Mouse (Mus musculus): ENCODE measurements around the gene Cfap74. TPM values are rescaled to one million over a fixed set of nuclear protein-coding genes. Genes with fewer than 3 reads are reported as not detected.

Gene Cfap74
- total RNA-seq, 2 experiments from 2014 or later, result 0.15 to 0.38 TPM

DNA sequence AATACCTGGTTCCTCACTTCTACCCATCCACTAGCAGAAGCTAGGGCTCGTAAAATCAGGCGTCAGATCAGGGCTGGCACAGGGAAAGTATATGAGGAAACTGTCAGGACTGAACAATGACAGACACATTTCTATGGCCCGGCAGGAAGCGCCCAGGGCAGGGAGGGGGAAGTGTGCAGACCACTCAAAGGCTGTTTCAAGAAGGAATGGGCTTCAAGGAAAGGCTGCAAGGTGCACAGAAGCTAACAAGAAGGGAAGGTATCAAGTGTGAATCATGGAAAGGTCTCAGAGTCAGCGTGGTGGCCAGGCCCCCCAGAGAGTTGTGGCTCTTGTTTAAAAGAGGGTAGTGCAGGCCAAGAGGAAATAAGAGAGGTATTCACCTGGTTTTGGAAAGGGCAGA is 81.5 kb downstream of the Cfap74 start:
- no peak for DNase-seq
- intact Hi-C loops (cut with DNase I), result loop anchor here (2.0 kb wide), 1 partner anchor 72 kb away; the partner anchor contains the start of gene Nadk

DNA sequence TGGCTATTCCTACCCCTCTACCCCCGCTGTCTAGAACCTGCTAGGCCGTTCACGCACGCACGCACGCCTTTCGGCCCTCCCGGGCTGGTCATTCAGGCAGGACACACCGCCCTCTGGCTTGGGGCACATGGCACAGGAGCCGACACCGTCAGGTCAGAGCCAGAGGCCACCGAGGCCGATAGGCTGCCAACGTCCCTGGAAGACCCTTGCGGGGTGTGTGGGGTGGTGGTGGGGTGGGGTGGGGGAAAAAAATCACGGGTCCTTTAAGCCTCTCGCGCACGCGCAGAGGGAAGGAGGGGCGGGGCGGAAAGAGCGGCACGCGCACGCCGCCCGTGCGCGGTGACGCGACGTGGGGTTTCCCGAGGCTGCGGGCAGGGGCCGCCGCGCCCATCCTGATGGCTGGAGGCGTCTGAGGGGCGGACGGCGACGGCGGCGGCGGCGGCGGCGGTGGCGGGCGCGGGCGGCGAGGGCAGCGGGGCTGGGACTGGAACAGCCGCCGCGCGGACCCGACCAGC is 82.1 kb downstream of the Cfap74 start, which contains the start of gene Gnb1:
Gnb1 (plus strand) TSS at position 372 of the 515 bp plus-strand sequence.
- intact Hi-C loops (cut with DNase I), result loop anchor here (2.0 kb wide), 1 partner anchor 72 kb away; the partner anchor contains the start of gene Nadk
- DNase-seq, result peak; percentile 92 to 96

DNA sequence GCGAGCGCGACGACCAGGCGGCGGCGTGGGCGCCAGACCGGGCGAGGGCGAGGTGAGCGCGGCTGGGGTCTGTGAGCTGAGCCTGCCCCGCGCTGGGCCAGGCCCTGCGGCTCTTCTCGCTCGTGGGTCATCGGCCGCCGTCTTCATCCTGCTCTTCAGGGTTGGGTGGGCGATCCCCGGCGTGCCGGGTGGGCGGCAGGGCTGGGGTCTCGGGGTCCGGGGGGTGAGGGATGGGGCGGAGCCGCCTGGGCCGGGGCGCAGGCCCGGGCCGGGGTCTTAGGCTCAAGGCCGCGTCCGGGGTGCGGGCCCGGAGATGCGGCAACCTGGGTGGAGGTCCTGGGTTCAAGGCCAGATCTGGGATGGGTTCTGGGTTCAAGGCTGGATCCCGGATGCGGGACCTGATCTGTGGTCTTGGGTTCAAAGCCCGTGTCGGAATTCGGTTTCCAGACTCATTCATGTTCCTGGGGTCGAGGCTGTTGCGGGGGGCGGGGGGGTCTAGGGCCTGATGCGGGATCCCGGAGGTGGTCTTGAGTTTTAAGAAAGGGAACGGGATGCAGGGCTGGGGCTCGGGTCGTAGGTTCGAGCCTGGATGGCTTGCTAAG is 82.6 kb downstream of the Cfap74 start:
- DNase-seq, result peak in 1 of 2 experiments; percentile 16
- intact Hi-C loops (cut with DNase I), result loop anchor here (2.0 kb wide), 1 partner anchor 71 kb away; the partner anchor contains the start of gene Nadk

GRCm38 (mm10) chr4:155492131-155492633 is 83.2 kb downstream of the Cfap74 start:
- peak in 1 of 2 experiments; percentile 39 for DNase-seq
- intact Hi-C loops (cut with DNase I), result no loop called here

- intact Hi-C loops (cut with DNase I), result no loop called here
- DNase-seq, result no peak
These were observed 85.9 kb downstream of the Cfap74 start for GRCm38 (mm10) chr4:155494891-155495290.

DNA sequence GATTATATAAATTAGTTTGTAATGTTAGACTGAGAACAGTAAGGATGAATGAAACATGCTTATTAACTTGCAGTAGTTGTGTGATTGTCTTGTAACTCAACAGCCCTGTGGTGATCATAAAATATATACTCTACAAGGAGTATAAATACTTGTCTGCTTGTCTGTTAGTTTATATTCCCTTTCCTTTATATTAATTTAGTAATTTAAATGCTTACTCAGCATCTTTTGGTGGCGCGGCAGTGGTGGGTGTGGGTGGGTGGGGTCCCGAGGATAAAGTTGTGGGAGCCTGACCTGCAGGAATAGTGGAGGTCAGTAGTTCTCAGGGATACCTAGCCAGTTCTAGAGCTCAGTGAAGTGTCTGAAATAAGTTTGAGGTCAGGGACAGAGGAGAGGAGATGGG is 89.0 kb downstream of the Cfap74 start:
- intact Hi-C loops (cut with DNase I), result no loop called here
- DNase-seq, result no peak

DNA sequence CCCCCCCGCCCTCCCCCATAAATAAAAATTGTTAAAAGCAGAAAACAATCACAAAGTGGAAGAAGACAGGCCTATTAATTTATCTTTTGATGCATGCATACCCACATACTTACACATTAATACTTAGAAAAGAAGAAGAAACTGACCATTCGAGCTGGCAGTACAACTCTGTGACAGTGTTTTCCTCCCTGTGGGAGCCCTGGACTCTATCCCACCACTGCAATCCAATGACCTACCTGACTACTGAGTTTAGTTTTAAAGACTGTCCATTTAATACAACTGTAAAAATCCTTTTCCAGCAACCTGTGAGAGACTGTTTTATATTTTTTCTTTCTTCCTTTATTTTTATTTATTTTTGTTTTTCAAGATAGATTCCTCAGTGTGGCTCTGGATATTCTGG is 92.1 kb downstream of the Cfap74 start:
- intact Hi-C loops (cut with DNase I), result loop anchor here (5.0 kb wide), 1 partner anchor 46 kb away; no protein-coding TSS in a partner anchor
- DNase-seq, result no peak

DNA sequence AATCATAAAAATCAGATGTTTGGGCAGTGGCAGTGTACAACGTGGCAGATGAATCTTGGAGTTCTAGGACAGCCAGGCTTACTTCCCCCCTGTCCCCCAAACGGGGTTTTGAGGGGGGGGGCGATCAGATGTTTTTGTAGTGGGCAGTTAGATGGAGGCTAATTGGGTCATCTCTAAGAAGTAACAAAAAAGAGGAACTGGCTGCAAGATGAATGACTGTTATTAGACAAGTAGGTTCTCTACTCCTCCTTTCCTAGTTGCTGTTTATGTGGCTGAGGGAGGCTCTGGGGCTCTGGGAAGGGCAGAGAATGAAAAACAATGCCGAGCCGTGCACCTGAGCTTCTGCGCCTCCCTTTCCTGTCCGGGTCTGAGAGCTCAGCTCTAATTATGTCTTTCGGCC is 96.1 kb downstream of the Cfap74 start:
- DNase-seq, result no peak
- intact Hi-C loops (cut with DNase I), result no loop called here

GRCm38 (mm10) chr4:155505671-155506295 is 96.8 kb downstream of the Cfap74 start:
- no peak for DNase-seq
- intact Hi-C loops (cut with DNase I), result no loop called here

DNA sequence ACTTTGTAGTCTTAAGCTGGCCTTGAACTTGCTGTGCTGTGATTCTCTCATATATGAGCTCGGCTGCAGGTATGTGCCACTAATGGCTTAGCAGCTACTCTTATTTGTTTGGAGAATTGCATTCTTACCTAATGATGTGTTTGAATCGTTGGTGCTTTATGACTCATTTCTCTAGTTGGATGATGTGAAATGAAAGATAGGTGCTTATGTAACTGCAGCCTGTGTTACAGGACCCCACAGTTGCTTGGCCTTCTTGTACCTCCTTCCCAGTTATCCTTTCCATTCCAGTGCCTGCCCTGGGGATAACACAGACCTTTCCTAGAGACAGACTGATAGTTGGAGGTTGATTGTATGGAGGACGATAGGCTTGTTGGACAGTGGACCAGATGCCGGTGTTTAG is 99.6 kb downstream of the Cfap74 start:
- intact Hi-C loops (cut with DNase I), result no loop called here
- DNase-seq, result no peak

- no peak for DNase-seq
- intact Hi-C loops (cut with DNase I), result no loop called here
These were observed 102.0 kb downstream of the Cfap74 start for GRCm38 (mm10) chr4:155510981-155511380.

DNA sequence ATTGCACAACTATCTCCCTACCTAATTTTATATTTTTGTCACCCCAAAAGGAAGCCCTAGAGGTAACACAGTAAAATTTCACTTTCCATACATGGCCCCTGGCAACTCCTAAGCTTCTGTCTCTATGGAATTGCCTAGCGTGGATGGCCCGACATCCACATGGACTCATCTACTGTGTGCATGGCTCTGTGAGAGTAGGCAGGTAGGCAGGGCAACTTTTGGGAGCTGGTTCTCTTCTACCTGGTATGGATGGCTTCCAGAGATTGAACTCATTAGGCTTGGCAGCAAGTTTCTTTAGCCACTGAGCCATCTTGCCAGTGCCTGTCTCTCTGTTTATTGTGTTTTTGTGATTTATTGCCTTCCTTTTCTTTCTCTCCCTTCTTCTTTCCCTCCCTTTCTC is 105.8 kb downstream of the Cfap74 start:
- intact Hi-C loops (cut with DNase I), result no loop called here
- no peak for DNase-seq

Other genes starting within 250 kb of the Cfap74 start
- gene Ski, start 186.6 kb upstream of the Cfap74 start, total RNA-seq (2021), result 10 to 100 TPM; 28.7 to 30.2 TPM
- 1 to 10 TPM; 3.1 to 4.7 TPM for gene Faap20, start 159.4 kb upstream of the Cfap74 start, total RNA-seq (2021)
- 1 to 10 TPM in 1 of 2 experiments, under 1 TPM in 1; 0.87 to 1.2 TPM for gene Prkcz, start 47.8 kb upstream of the Cfap74 start, total RNA-seq (2021)
- under 1 TPM; 0.23 to 0.25 TPM for gene Gabrd, start 11.1 kb upstream of the Cfap74 start, total RNA-seq (2021)
- 100 to 1,000 TPM; 245 to 257 TPM for gene Tmem52, start 59.9 kb downstream of the Cfap74 start, total RNA-seq (2021)
- 10 to 100 TPM; 55.4 to 63.3 TPM for gene Gnb1, start 82.2 kb downstream of the Cfap74 start, total RNA-seq (2021)
- 10 to 100 TPM; 16.6 to 16.9 TPM for gene Nadk, start 153.2 kb downstream of the Cfap74 start, total RNA-seq (2021)
- 1 to 10 TPM; 2.9 to 3.8 TPM for gene Slc35e2, start 192.2 kb downstream of the Cfap74 start, total RNA-seq (2021)
- gene Cdk11b, start 215.7 kb downstream of the Cfap74 start, total RNA-seq (2021), result 10 to 100 TPM; 20.6 to 28.1 TPM
- not detected for gene Gm10563, start 236.2 kb downstream of the Cfap74 start, total RNA-seq (2021)
- gene Mmp23, start 244.2 kb downstream of the Cfap74 start, total RNA-seq (2021), result 1 to 10 TPM; 2.2 to 3.5 TPM

Measured in gastrocnemius, postnatal 36 days (tissue).